Mouse (Mus musculus): ENCODE results near the gene Sec13.

DNA sequence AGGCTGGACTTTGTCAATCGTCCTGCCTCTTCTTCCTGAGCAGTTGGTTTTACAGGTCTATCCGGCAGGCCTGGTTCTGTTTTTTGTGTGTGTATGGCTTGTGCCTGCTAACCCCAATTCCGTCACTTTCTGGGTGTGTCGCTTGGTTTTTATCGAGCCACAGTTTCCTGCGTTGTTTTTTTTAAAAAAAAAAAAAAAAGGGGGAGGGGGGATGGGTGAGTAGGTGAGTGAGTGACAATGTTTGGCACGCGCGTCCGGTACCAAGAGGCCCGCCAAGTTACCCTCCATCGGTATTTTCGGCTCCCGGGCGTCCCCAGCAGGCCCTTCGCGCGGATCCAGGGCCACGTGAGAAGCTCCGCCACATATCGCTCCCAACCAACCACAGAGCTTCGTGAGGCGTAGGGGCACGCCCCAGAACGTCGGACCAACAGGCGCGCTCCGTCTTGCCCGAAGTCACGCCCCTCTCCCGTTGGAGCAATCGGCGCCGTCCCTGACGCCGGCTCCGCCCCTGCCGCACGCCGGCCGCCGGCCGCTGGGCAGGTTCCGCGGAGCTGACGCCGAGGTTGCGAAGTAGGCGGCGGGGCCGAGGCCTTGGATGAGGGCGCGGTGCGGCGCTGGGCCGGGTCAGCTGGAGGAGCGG lies 43.8 kb downstream of the Sec13 start, which contains the start of gene Tatdn2:
- TF ChIP-seq POLR2A (IDR thresholded peaks at IDR 0.05; ENCODE audit: insufficient read length, low read depth), result peak; percentile 94
- peak; percentile 91 for TF ChIP-seq POLR2AphosphoS2 (IDR thresholded peaks at IDR 0.05; ENCODE audit: insufficient read length, low read depth)
- no peak for TF ChIP-seq CEBPB (IDR thresholded peaks at IDR 0.05; ENCODE audit: insufficient read depth, poor library complexity, severe bottlenecking)
- no peak for TF ChIP-seq E2F4 (IDR thresholded peaks at IDR 0.05; ENCODE audit: insufficient read depth)
- no peak for TF ChIP-seq MAX (IDR thresholded peaks at IDR 0.05; ENCODE audit: low read depth)
- TF ChIP-seq USF1 (IDR thresholded peaks at IDR 0.05; ENCODE audit: low read depth), result peak; percentile 72
- peak in 1 of 3 experiments; percentile 18 for TF ChIP-seq MYOG (IDR thresholded peaks at IDR 0.05; ENCODE audit: control insufficient read depth in 1 of 3, insufficient read depth in 1 of 3, insufficient read length in 2 of 3, low read depth in 2 of 3)
- no peak for TF ChIP-seq TCF12 (IDR thresholded peaks at IDR 0.05; ENCODE audit: insufficient read depth, poor library complexity, severe bottlenecking)
- TF ChIP-seq TCF3 (IDR thresholded peaks at IDR 0.05; ENCODE audit: insufficient read length, low read depth), result no peak
- TF ChIP-seq MYOD1 (IDR thresholded peaks at IDR 0.05; ENCODE audit: control insufficient read depth in 1 of 3, insufficient read length in 2 of 3, low read depth in 2 of 3), result peak in 1 of 3 experiments; percentile 28
